Mouse (Mus musculus): ENCODE results near the gene Rps6ka5. TPM values are rescaled to one million over a fixed set of nuclear protein-coding genes. Genes with fewer than 3 reads are reported as not detected.

Gene Rps6ka5
- polyA plus RNA-seq (2012; fragmentation: generic; extraction: Trizol) = under 1 TPM; 0.08 to 0.85 TPM

DNA sequence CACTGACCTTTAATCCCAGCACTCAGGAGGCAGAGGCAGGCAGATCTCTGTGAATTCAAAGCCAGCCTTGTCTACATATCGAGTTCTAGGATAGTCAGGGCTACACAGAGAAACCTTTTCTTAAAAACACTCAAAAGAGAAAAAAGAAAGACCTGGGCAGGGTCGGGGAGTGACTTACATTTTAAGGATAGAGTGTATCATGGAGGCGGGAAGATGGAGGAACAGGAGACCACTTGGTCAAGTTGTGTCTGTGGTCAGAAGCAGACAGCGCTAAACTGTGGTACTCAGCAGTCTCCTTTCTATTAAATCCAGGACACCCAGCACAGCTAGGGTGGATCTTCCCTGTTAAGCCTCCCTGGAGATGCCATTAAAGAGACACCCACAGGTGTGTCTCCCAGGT, at the start of gene Rps6ka5:
Gene Rps6ka5, minus strand, starts transcription at position 333 of the 400 bp plus-strand sequence.

GRCm38 (mm10) chr12:100520794-100521186, 206.0 kb downstream of the Rps6ka5 start, which contains the start of gene Ttc7b:
Gene Ttc7b, minus strand, starts transcription at chr12:100520826.

Other genes starting within 250 kb of the Rps6ka5 start
- gene Ttc7b, start 206.2 kb downstream of the Rps6ka5 start, polyA plus RNA-seq (2012; fragmentation: generic; extraction: Trizol) = 10 to 100 TPM in 1 of 2 experiments, 1 to 10 TPM in 1; 1.9 to 13.5 TPM
- 10 to 100 TPM; 17.4 to 44.4 TPM for gene Dglucy, start 52.1 kb upstream of the Rps6ka5 start, polyA plus RNA-seq (2012; fragmentation: generic; extraction: Trizol)
- gene Gpr68, start 181.2 kb upstream of the Rps6ka5 start, polyA plus RNA-seq (2012; fragmentation: generic; extraction: Trizol) = under 1 TPM; 0.05 to 0.67 TPM

Measured in C3H10T1/2 (cell line).